Mouse (Mus musculus): ENCODE measurements around the gene Fate1. TPM values are rescaled to one million over a fixed set of nuclear protein-coding genes. Genes with fewer than 3 reads are reported as not detected.
"Not testable (repeated sequence)": the region's sequence is repeated elsewhere in the genome, so short reads cannot be mapped to it uniquely, and the experiment has no call there.

Gene Fate1
- total RNA-seq, 1 experiment: not detected

DNA sequence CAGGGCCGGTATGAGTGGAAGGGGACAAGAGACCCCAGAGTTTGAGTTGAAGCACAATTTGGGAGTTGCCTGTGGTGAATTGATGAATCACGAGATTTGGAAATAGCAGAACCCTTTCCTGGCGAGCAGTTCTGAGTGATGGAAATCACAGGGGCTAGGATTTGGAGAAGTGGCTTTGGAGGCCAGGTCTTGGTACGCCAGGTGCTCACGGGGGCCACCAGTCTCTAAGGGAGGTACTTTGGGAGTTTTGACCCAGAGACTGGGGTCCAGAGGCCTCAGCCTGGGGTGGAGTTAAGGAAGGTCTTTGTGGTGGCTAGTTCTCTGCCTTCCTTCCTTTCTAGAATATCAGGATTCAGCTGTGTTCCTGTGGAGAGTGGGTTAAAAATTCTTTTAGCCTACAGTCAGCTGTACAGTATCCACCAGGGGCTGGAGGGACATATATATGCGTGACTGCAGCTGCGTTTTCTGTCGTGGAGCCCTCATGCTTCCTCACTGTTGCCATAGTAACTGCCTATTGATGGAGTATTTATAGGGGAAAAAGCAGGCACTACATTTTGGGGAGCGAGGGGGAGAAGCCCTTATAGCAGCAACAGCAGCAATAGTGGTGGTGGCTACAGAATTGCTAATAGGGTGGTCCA lies 9.4 kb upstream of the Fate1 start:
- H3K9ac ChIP-seq (ENCODE audit: insufficient read depth, low read depth, low read length, poor library complexity, severe bottlenecking): 0 out of 2 replicates have a peak overlapping the region, but pooled peaks have one; percentile 23
- in situ Hi-C loops (cut with MboI; ENCODE audit: low sequenced_read_pairs in 2 of 2, unreplicated experiment in 2 of 2): loop anchor here in 1 of 2 experiments (25.0 kb wide), 1 partner anchor 301 kb away; the partner anchor contains the start of gene Gpr50
- no peak for TF ChIP-seq HCFC1 (IDR thresholded peaks at IDR 0.05; ENCODE audit: borderline replicate concordance, insufficient read depth, low read length)
- H3K27ac ChIP-seq (ENCODE audit: insufficient read depth, low read depth, low read length, poor library complexity, severe bottlenecking): no peak overlapping the region
- H3K4me1 ChIP-seq (ENCODE audit: control insufficient read depth in 2 of 2, insufficient read depth in 2 of 2, low read length in 2 of 2, poor library complexity in 1 of 2): no peaks in the 10 kb centered on the region
- H3K4me3 ChIP-seq (ENCODE audit: insufficient read depth in 1 of 2, low read depth in 1 of 2, low read length in 2 of 2, poor library complexity in 1 of 2, severe bottlenecking in 1 of 2): peak overlapping the region; percentile 77 to 78
- no peaks in the 10 kb centered on the region for H3K36me3 ChIP-seq (ENCODE audit: control insufficient read depth, insufficient read depth, low read length, poor library complexity, severe bottlenecking)
- no peaks in the 10 kb centered on the region for H3K9me3 ChIP-seq (ENCODE audit: control insufficient read depth, insufficient read depth, low read depth, low read length)
- no peak for DNase-seq (ENCODE audit: low read depth, low spot score)

DNA sequence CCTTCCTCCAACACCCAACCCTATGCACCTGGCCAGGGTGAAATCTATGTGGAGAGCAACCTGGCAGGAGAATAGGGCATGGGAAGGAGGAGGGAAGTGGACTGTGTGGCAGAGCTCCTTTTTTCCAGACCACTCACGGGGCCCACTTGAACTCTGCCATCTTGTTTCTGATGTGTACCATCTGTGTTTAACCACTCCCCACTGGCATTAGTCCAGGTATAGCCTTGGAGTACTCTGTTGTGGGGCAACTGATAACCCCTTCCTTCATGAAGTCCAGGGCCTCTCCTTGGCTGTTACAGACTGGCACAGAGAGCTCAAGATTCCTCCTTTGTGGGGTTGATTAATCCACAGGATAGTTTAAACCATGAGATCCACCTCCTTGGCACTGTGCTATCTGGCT lies 4.6 kb upstream of the Fate1 start:
- H3K9ac ChIP-seq (ENCODE audit: insufficient read depth, low read depth, low read length, poor library complexity, severe bottlenecking): no peak overlapping the region

GRCm38 (mm10) chrX:71968816-71969215 lies 4.0 kb upstream of the Fate1 start:
- H3K27ac ChIP-seq (ENCODE audit: insufficient read depth, low read depth, low read length, poor library complexity, severe bottlenecking): no peak overlapping the region
- no peak overlapping the region for H3K4me3 ChIP-seq (ENCODE audit: insufficient read depth in 1 of 2, low read depth in 1 of 2, low read length in 2 of 2, poor library complexity in 1 of 2, severe bottlenecking in 1 of 2)
- in situ Hi-C loops (cut with MboI; ENCODE audit: low sequenced_read_pairs in 2 of 2, unreplicated experiment in 2 of 2): loop anchor here in 1 of 2 experiments (25.0 kb wide), 1 partner anchor 307 kb away; the partner anchor contains the start of gene Gpr50
- TF ChIP-seq MAFK (IDR thresholded peaks at IDR 0.05; ENCODE audit: insufficient read depth, low read depth, low read length): no peak
- TF ChIP-seq ZC3H11A (IDR thresholded peaks at IDR 0.05; ENCODE audit: borderline replicate concordance, low read depth, low read length): no peak
- TF ChIP-seq ZNF384 (IDR thresholded peaks at IDR 0.05; ENCODE audit: low read depth, low read length): no peak
- no peak for TF ChIP-seq HCFC1 (IDR thresholded peaks at IDR 0.05; ENCODE audit: borderline replicate concordance, insufficient read depth, low read length)
- TF ChIP-seq CHD2 (IDR thresholded peaks at IDR 0.05; ENCODE audit: low read depth, low read length): no peak
- H3K4me1 ChIP-seq (ENCODE audit: control insufficient read depth in 2 of 2, insufficient read depth in 2 of 2, low read length in 2 of 2, poor library complexity in 1 of 2): no peaks in the 10 kb centered on the region
- H3K36me3 ChIP-seq (ENCODE audit: control insufficient read depth, insufficient read depth, low read length, poor library complexity, severe bottlenecking): no peaks in the 10 kb centered on the region
- no peaks in the 10 kb centered on the region for H3K9me3 ChIP-seq (ENCODE audit: control insufficient read depth, insufficient read depth, low read depth, low read length)
- no peak for DNase-seq (ENCODE audit: low read depth, low spot score)
- H3K9ac ChIP-seq (ENCODE audit: insufficient read depth, low read depth, low read length, poor library complexity, severe bottlenecking): no peak overlapping the region

More for the DNA sequence above, 4.6 kb upstream of the Fate1 start:
- no peak for TF ChIP-seq HCFC1 (IDR thresholded peaks at IDR 0.05; ENCODE audit: borderline replicate concordance, insufficient read depth, low read length)
- no peak for TF ChIP-seq ZC3H11A (IDR thresholded peaks at IDR 0.05; ENCODE audit: borderline replicate concordance, low read depth, low read length)
- TF ChIP-seq CHD2 (IDR thresholded peaks at IDR 0.05; ENCODE audit: low read depth, low read length): no peak
- no peak for TF ChIP-seq ZNF384 (IDR thresholded peaks at IDR 0.05; ENCODE audit: low read depth, low read length)
- no peak for TF ChIP-seq MAFK (IDR thresholded peaks at IDR 0.05; ENCODE audit: insufficient read depth, low read depth, low read length)
- in situ Hi-C loops (cut with MboI; ENCODE audit: low sequenced_read_pairs in 2 of 2, unreplicated experiment in 2 of 2): loop anchor here in 1 of 2 experiments (25.0 kb wide), 1 partner anchor 306 kb away; the partner anchor contains the start of gene Gpr50
- H3K4me3 ChIP-seq (ENCODE audit: insufficient read depth in 1 of 2, low read depth in 1 of 2, low read length in 2 of 2, poor library complexity in 1 of 2, severe bottlenecking in 1 of 2): no peak overlapping the region
- no peaks in the 10 kb centered on the region for H3K36me3 ChIP-seq (ENCODE audit: control insufficient read depth, insufficient read depth, low read length, poor library complexity, severe bottlenecking)
- no peak overlapping the region for H3K27ac ChIP-seq (ENCODE audit: insufficient read depth, low read depth, low read length, poor library complexity, severe bottlenecking)
- no peak for DNase-seq (ENCODE audit: low read depth, low spot score)
- H3K4me1 ChIP-seq (ENCODE audit: control insufficient read depth in 2 of 2, insufficient read depth in 2 of 2, low read length in 2 of 2, poor library complexity in 1 of 2): no peaks in the 10 kb centered on the region
- no peaks in the 10 kb centered on the region for H3K9me3 ChIP-seq (ENCODE audit: control insufficient read depth, insufficient read depth, low read depth, low read length)

GRCm38 (mm10) chrX:71971325-71971724 lies 1.5 kb upstream of the Fate1 start:
- no peak overlapping the region for H3K27ac ChIP-seq (ENCODE audit: insufficient read depth, low read depth, low read length, poor library complexity, severe bottlenecking)
- no peak for DNase-seq (ENCODE audit: low read depth, low spot score)
- in situ Hi-C loops (cut with MboI; ENCODE audit: low sequenced_read_pairs in 2 of 2, unreplicated experiment in 2 of 2): loop anchor here in 1 of 2 experiments (25.0 kb wide), 1 partner anchor 309 kb away; the partner anchor contains the start of gene Gpr50
- H3K36me3 ChIP-seq (ENCODE audit: control insufficient read depth, insufficient read depth, low read length, poor library complexity, severe bottlenecking): no peaks in the 10 kb centered on the region
- H3K9me3 ChIP-seq (ENCODE audit: control insufficient read depth, insufficient read depth, low read depth, low read length): no peaks in the 10 kb centered on the region
- no peak overlapping the region for H3K4me3 ChIP-seq (ENCODE audit: insufficient read depth in 1 of 2, low read depth in 1 of 2, low read length in 2 of 2, poor library complexity in 1 of 2, severe bottlenecking in 1 of 2)
- TF ChIP-seq ZNF384 (IDR thresholded peaks at IDR 0.05; ENCODE audit: low read depth, low read length): no peak
- TF ChIP-seq MAFK (IDR thresholded peaks at IDR 0.05; ENCODE audit: insufficient read depth, low read depth, low read length): no peak
- no peak for TF ChIP-seq HCFC1 (IDR thresholded peaks at IDR 0.05; ENCODE audit: borderline replicate concordance, insufficient read depth, low read length)
- TF ChIP-seq CHD2 (IDR thresholded peaks at IDR 0.05; ENCODE audit: low read depth, low read length): no peak
- TF ChIP-seq ZC3H11A (IDR thresholded peaks at IDR 0.05; ENCODE audit: borderline replicate concordance, low read depth, low read length): no peak
- no peaks in the 10 kb centered on the region for H3K4me1 ChIP-seq (ENCODE audit: control insufficient read depth in 2 of 2, insufficient read depth in 2 of 2, low read length in 2 of 2, poor library complexity in 1 of 2)
- no peak overlapping the region for H3K9ac ChIP-seq (ENCODE audit: insufficient read depth, low read depth, low read length, poor library complexity, severe bottlenecking)

DNA sequence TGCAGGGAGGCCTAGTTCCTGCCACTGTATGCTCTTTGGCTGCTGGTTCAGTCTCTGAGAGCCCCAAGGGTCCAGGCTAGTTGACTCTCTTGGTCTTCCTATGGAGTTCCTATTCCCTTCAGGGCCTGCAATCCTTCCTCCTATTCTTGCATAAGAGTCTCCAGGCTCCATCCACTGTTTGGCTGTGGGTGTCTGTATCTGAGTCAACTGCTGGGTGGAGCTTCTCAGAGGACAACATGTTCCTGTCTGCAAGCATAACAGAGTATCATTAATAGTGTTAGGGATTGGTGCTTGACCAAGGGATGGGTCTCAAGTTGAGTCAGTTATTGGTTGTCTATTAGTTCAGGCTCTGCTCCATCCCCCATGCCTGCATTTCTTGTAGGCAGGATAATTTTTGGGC lies 4.9 kb downstream of the Fate1 start:
- DNase-seq (ENCODE audit: low read depth, low spot score); H3K36me3 ChIP-seq (ENCODE audit: control insufficient read depth, insufficient read depth, low read length, poor library complexity, severe bottlenecking); H3K9me3 ChIP-seq (ENCODE audit: control insufficient read depth, insufficient read depth, low read depth, low read length); H3K27ac ChIP-seq (ENCODE audit: insufficient read depth, low read depth, low read length, poor library complexity, severe bottlenecking); in situ Hi-C loops (cut with MboI; ENCODE audit: low sequenced_read_pairs in 2 of 2, unreplicated experiment in 2 of 2); H3K9ac ChIP-seq (ENCODE audit: insufficient read depth, low read depth, low read length, poor library complexity, severe bottlenecking); H3K4me3 ChIP-seq (ENCODE audit: insufficient read depth in 1 of 2, low read depth in 1 of 2, low read length in 2 of 2, poor library complexity in 1 of 2, severe bottlenecking in 1 of 2); H3K4me1 ChIP-seq (ENCODE audit: control insufficient read depth in 2 of 2, insufficient read depth in 2 of 2, low read length in 2 of 2, poor library complexity in 1 of 2): not testable (repeated sequence)

Data from ES-E14 (cell line).